Mouse (Mus musculus): Measurements from ENCODE around the gene Plekha5. TPM values are rescaled to one million over a fixed set of nuclear protein-coding genes. Genes with fewer than 3 reads are reported as not detected.
"Not testable (repeated sequence)": the region's sequence is repeated elsewhere in the genome, so short reads cannot be mapped to it uniquely, and the experiment has no call there.

Gene Plekha5
- total RNA-seq, 2 experiments from 2014 or later: 29.6 to 37.9 TPM

GRCm38 (mm10) chr6:140532858-140533257 is 109.0 kb downstream of the Plekha5 start:
- DNase-seq: not testable (repeated sequence)

GRCm38 (mm10) chr6:140533606-140534005 is 109.8 kb downstream of the Plekha5 start:
- no peak for DNase-seq

DNA sequence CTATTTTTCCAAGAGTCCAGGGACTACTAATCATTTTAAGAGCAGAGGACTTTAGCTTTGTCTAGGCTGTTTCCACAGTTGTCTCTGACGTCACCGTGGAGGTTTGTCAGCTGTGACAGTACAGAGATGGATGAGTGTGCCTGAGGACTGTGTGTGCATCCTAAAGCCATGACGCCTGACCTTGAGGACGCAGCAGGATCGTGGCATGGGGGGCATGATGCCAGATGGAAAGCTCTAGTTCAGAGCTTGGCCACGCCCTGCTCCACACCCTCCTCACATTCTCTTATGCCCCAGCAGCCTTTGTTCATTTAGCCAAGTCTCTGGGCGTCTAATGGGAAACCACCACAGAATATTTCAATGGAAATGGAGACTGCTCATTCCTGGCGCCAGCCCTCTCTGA is 111.7 kb downstream of the Plekha5 start:
- peak; percentile 58 for DNase-seq

GRCm38 (mm10) chr6:140541919-140542318 is 118.1 kb downstream of the Plekha5 start:
- no peak for DNase-seq

GRCm38 (mm10) chr6:140543005-140543794 is 119.3 kb downstream of the Plekha5 start:
- DNase-seq: no peak

DNA sequence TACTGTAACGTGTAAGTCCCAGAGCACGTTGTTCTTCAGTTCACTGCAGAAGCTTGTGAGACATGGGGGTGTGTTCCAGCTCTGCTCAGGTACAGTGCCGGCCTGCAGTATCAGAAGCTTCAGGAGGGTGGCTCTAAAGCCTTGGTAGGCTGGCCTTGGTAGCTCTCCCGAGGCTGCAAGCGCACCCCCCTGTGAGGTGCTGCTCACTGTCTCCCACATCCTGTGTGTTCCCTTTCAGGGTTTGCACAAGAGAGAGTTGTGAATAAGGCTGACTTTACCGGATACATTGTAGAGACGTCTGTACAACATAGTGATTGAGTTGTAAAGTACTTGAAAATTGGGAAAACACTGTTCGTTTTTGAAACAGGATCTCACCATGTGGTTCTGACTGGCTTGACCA is 122.2 kb downstream of the Plekha5 start:
- no peak for DNase-seq

GRCm38 (mm10) chr6:140546648-140547201 is 122.9 kb downstream of the Plekha5 start:
- peak; percentile 22 for DNase-seq

- DNase-seq: no peak
Observed at GRCm38 (mm10) chr6:140547203-140547944, 123.5 kb downstream of the Plekha5 start.

GRCm38 (mm10) chr6:140548082-140548769 is 124.4 kb downstream of the Plekha5 start:
- DNase-seq: no peak

GRCm38 (mm10) chr6:140550741-140551140 is 126.9 kb downstream of the Plekha5 start:
- peak; percentile 49 for DNase-seq

- no peak for DNase-seq
Observed at GRCm38 (mm10) chr6:140554261-140554660, 130.4 kb downstream of the Plekha5 start.

DNA sequence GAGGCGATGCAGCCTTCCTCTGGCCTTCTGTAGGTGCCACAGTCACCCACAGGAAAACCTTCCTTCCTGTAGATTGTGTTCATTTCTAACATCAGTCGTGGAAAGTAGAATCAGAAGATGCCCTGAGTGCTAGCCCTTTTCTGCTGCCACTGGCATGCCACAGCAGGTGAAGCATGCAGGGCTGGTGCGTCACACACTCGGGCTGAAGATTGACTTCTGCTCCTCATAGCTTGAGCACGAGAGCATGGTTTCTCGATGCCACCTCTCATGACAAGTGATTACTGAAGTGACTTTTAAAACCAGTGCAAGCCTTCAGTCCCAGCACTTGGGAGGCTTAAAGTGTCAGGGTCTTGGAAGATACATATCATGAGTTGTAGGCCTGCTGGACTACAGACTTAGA is 135.6 kb downstream of the Plekha5 start:
- no peak for DNase-seq

DNA sequence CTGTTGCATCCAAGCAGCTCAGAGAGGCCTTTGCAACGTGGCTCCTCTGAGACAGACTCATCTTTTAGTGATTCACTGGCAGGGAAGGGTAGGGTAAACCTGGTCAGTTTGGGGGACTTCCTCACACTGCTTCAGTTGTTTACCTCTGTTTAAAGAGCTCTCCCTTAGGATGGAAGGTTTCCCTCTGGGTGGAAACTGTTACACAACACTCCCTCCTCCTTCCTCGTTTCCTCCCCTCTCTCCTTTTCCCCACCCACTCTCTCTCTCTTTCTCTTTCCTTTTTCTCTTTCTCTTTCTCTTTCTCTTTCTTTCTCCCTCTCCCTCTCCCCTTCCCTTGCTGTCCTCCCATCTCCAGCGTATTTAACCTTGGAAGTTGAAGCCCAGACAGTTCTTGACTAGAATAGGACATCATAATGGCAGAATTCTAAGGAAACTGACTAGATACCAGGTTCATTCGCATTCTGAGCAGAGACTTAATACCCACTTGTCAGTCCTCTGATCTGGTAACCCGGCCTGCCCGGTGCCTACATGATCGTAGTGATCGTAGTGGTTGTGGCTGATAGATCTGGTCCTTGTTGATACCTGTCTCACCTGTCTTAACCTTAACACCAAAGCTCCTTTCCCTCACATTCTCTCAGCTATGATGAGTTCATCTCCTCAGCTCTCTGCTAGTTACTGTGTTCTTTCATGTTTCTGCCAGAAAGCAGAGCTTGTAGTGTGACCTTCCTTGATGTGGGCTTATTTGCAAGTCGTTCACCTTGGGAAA is 137.5 kb downstream of the Plekha5 start:
- no peak for DNase-seq

- DNase-seq: peak; percentile 42
Observed at GRCm38 (mm10) chr6:140561917-140562590, 138.2 kb downstream of the Plekha5 start.

- no peak for DNase-seq
Observed at GRCm38 (mm10) chr6:140567199-140567598, 143.3 kb downstream of the Plekha5 start.

DNA sequence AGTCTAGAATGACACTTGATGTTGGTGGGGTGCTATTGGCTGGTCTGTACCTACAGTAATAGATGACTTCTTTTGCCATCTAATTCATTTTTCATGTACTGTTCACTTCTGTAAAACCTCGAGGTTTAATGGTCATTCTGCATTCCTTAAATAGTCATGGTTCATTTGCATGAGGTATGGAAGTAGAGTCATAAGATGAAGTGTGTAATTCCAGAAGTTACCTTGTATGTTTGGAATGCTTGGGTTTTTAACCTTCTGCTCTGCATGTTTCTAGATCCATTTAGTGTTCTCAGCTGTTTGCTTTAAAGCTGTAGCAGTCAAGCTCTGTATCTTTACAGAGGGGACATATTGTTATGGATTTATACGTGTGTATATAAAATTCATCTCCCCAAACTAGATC is 144.0 kb downstream of the Plekha5 start:
- DNase-seq: no peak

DNA sequence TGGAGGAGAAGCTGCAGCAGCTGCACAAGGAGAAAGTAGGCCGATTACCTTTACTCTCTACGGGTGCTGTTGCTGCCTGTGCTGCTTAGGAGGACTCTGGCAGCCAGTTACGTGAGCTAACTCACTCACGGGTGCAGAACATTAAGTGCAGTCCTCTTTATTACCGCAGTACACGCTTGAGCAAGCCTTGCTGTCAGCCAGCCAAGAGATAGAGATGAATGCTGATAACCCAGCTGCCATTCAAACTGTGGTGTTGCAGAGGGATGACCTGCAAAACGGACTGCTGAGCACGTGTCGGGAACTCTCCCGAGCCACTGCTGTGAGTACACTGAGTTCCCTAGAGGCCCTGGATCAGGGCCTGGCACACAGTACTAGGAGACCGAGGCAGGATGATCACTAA is 146.3 kb downstream of the Plekha5 start:
- peak; percentile 42 for DNase-seq

DNA sequence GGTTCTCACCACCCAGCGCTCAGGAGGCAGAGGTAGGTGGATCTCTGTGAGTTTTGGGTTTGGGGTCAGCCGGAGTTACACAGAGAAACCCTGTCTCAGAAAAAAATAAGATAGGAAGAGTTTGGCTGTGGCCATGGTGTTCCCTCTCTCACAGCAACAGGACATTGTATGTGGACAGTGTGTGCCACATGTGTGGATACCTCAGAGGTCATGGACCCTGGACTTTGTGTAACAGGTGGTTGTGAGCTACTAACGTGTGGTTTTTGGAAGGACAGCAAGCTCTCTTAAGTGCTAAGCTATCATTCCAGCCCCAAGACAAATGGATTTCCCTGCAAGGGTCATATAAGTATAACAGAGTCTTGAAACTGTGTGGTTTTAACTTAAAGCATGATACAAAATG is 151.1 kb downstream of the Plekha5 start:
- no peak for DNase-seq

DNA sequence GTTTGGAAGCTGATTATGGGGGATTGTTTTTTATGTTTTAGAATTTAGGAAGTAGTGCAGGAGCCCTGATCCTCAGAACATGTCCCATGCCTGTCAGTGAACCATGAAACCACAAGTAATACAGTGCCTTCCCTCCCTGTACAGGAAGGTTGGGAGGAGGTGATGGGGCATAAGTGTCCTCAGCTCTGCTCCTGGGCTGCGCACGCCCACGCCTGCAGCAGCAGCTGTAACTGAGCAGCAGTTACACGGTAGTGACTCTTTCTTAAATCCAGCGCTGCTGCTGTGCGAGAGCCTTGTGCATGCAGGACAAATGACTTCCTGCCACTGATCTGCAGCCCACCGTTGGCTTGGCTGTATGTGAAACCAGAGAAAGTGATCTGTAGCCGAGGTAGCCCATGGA is 152.3 kb downstream of the Plekha5 start:
- DNase-seq: no peak

GRCm38 (mm10) chr6:140576961-140577821 is 153.3 kb downstream of the Plekha5 start:
- no peak for DNase-seq
